Comparison of ENCODE assay signal across 15 mouse cellular contexts in genomic region chr6:114042836-114043235, GRCm38 (mm10). TPM values are rescaled to one million over a fixed set of nuclear protein-coding genes. Genes with fewer than 3 reads are reported as not detected.
"Had no signal": no experiment of that assay in that cellular context is flagged by ENCODE, and none has a peak within 500 bp of the region (broad histone marks: within the 10 kb centered on the region; RNA-seq: fewer than 3 reads in every experiment).

No protein-coding gene starts in this region.

- H3K27ac ChIP-seq: kidney, postnatal 0 days; liver, embryonic 13.5 days; neural tube, embryonic 12.5 days; stomach, postnatal 0 days had no signal

- DNase-seq: kidney, adult 2 months; kidney, postnatal 25 days; liver, embryonic 13.5 days; lung, adult 2 months; lung, postnatal 14 days; lung, postnatal 4 days; thymus, adult 2 months; thymus, postnatal 14 days; thymus, postnatal 4 days had no signal

RNA-seq across cellular contexts. Expression of gene Atp2b2, which starts 0.4 kb away (rescaled TPM):
- total RNA-seq: megakaryocyte progenitor cell, adult 5-6 weeks; megakaryocyte-erythroid progenitor cell, adult 5-6 weeks; neutrophil, adult 5-6 weeks had no signal
